Mouse (Mus musculus): ENCODE data around the gene Fam19a3. TPM values are rescaled to one million over a fixed set of nuclear protein-coding genes. Genes with fewer than 3 reads are reported as not detected.

The Fam19a3 gene
- polyA plus RNA-seq, 1 experiment: 0.54 TPM

- Histone ChIP-seq H3K4me1 (replicated peaks; ENCODE audit: control insufficient read depth, insufficient read depth, low read length) (no peaks in the 10 kb centered on the region), H3K27ac (ENCODE audit: control insufficient read depth, insufficient read depth, low read length) (no peak overlapping the region), H3K4me3 (ENCODE audit: control insufficient read depth, insufficient read depth, low read length) (no peak overlapping the region), H3K36me3 (ENCODE audit: control insufficient read depth, insufficient read depth, low read length) (peaks cover 37% of the 10 kb centered on the region), H3K27me3 (ENCODE audit: control insufficient read depth, insufficient read depth, low read length) (no peaks in the 10 kb centered on the region)
- DNase-seq: no peak
- over 99% methylated on average over 10 of the region's 10 CpGs for WGBS
- TF ChIP-seq CTCF (IDR thresholded peaks at IDR 0.05; ENCODE audit: borderline replicate concordance, control insufficient read depth, extremely low read depth, insufficient read depth, low read length, poor library complexity) (no peak), POLR2A (IDR thresholded peaks at IDR 0.05; ENCODE audit: control insufficient read depth, extremely low read depth, insufficient read depth, low read length, poor library complexity) (no peak)
Observed at GRCm38 (mm10) chr3:104804312-104804711, 22.7 kb upstream of the Fam19a3 start.

DNA sequence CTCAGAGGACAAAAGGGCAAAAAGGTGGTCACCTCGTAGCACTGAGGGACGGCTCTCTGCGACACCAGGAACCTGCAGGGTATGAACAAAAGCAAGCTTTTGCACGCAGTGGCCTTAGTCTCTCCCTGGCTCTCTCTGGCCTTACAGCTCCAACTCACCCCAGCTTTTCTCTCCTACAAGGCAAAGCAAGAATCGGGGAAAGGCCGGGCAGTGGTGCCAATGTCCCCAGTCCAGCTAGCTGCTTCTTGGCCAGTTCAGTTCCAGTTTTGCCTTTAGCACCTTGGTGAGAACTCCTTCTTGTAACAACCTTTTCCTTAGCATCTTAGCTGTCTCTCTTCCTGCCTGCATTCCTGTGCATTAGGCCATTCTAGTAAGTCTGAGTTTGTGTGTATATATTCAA is 19.8 kb upstream of the Fam19a3 start:
- 96% methylated on average over 6 of the region's 6 CpGs for WGBS
- TF ChIP-seq POLR2A (IDR thresholded peaks at IDR 0.05; ENCODE audit: control insufficient read depth, extremely low read depth, insufficient read depth, low read length, poor library complexity) (no peak), CTCF (IDR thresholded peaks at IDR 0.05; ENCODE audit: borderline replicate concordance, control insufficient read depth, extremely low read depth, insufficient read depth, low read length, poor library complexity) (no peak)
- Histone ChIP-seq H3K36me3 (ENCODE audit: control insufficient read depth, insufficient read depth, low read length) (peaks cover 42% of the 10 kb centered on the region), H3K4me3 (ENCODE audit: control insufficient read depth, insufficient read depth, low read length) (no peak overlapping the region), H3K4me1 (replicated peaks; ENCODE audit: control insufficient read depth, insufficient read depth, low read length) (no peaks in the 10 kb centered on the region), H3K27me3 (ENCODE audit: control insufficient read depth, insufficient read depth, low read length) (no peaks in the 10 kb centered on the region), H3K27ac (ENCODE audit: control insufficient read depth, insufficient read depth, low read length) (no peak overlapping the region)
- DNase-seq: no peak

DNA sequence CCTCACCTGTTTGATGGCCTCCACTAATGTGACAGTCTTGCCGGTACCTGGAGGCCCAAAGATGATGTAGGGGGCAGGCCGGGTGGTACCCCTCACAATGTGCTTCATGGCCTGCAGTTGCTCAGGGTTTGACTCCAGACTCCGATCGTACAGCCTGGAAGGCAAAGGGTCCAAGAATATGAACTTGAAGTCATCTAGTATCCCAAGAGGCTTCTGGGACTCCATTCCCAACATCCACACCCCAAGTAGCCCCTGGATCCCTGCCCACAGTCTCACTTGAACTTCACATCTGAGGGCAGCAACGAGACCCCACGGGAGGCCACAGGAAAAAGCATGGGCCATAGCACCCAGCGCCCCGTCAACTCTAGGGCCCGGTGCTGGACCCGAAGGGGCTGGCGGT is 19.0 kb upstream of the Fam19a3 start:
- H3K4me3 ChIP-seq (ENCODE audit: control insufficient read depth, insufficient read depth, low read length): no peak overlapping the region
- no peaks in the 10 kb centered on the region for H3K27me3 ChIP-seq (ENCODE audit: control insufficient read depth, insufficient read depth, low read length)
- DNase-seq: no peak
- WGBS: 97% methylated on average over 11 of the region's 11 CpGs
- TF ChIP-seq POLR2A (IDR thresholded peaks at IDR 0.05; ENCODE audit: control insufficient read depth, extremely low read depth, insufficient read depth, low read length, poor library complexity): no peak
- TF ChIP-seq CTCF (IDR thresholded peaks at IDR 0.05; ENCODE audit: borderline replicate concordance, control insufficient read depth, extremely low read depth, insufficient read depth, low read length, poor library complexity): no peak
- H3K27ac ChIP-seq (ENCODE audit: control insufficient read depth, insufficient read depth, low read length): no peak overlapping the region
- H3K36me3 ChIP-seq (ENCODE audit: control insufficient read depth, insufficient read depth, low read length): peaks cover 50% of the 10 kb centered on the region
- no peaks in the 10 kb centered on the region for H3K4me1 ChIP-seq (replicated peaks; ENCODE audit: control insufficient read depth, insufficient read depth, low read length)

- peaks cover 37% of the 10 kb centered on the region for H3K36me3 ChIP-seq (ENCODE audit: control insufficient read depth, insufficient read depth, low read length)
- DNase-seq: no peak
- H3K4me3 ChIP-seq (ENCODE audit: control insufficient read depth, insufficient read depth, low read length): no peak overlapping the region
- no peaks in the 10 kb centered on the region for H3K27me3 ChIP-seq (ENCODE audit: control insufficient read depth, insufficient read depth, low read length)
- WGBS: 90% methylated on average over 15 of the region's 15 CpGs
- H3K27ac ChIP-seq (ENCODE audit: control insufficient read depth, insufficient read depth, low read length): no peak overlapping the region
- H3K4me1 ChIP-seq (replicated peaks; ENCODE audit: control insufficient read depth, insufficient read depth, low read length): no peaks in the 10 kb centered on the region
- TF ChIP-seq CTCF (IDR thresholded peaks at IDR 0.05; ENCODE audit: borderline replicate concordance, control insufficient read depth, extremely low read depth, insufficient read depth, low read length, poor library complexity) (no peak), POLR2A (IDR thresholded peaks at IDR 0.05; ENCODE audit: control insufficient read depth, extremely low read depth, insufficient read depth, low read length, poor library complexity) (no peak)
Observed at GRCm38 (mm10) chr3:104796430-104797082, 14.9 kb upstream of the Fam19a3 start.

DNA sequence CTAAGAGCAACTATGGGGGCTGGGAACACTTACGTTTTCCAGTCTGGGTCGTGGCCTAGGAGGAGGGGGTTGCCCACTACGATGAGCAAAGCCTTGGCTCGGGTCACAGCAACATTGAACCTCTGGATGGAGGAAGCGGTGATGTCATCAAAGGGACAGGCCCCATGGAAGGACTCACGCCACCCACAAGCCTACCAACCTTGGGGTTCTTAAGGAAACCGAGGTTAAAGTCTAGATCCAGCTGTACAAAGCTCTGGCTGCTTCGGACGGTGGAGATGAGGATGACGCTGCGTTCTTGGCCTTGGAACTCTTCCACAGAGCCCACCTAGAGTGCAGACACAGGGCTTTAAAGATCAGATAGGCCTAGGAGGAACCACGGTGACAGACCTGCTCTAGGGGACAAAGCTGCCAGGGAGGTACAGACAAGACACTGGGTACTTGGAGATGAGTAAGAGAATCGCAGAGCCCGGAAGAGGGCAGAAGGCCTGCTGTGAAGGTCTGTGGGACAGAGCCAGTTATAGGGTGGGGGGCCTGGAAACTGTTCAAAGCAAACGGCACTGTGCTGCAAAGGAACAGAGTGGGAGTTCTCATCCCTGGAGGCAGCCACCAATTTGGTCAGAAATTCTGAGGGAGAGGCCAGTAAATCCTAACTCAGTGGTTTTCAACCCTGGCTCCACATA is 14.2 kb upstream of the Fam19a3 start:
- WGBS: 79% methylated on average over 15 of the region's 15 CpGs
- DNase-seq: no peak
- Histone ChIP-seq H3K27me3 (ENCODE audit: control insufficient read depth, insufficient read depth, low read length) (no peaks in the 10 kb centered on the region), H3K4me1 (replicated peaks; ENCODE audit: control insufficient read depth, insufficient read depth, low read length) (no peaks in the 10 kb centered on the region), H3K36me3 (ENCODE audit: control insufficient read depth, insufficient read depth, low read length) (peaks cover 30% of the 10 kb centered on the region), H3K27ac (ENCODE audit: control insufficient read depth, insufficient read depth, low read length) (no peak overlapping the region), H3K4me3 (ENCODE audit: control insufficient read depth, insufficient read depth, low read length) (no peak overlapping the region)
- no peak for TF ChIP-seq CTCF (IDR thresholded peaks at IDR 0.05; ENCODE audit: borderline replicate concordance, control insufficient read depth, extremely low read depth, insufficient read depth, low read length, poor library complexity)
- TF ChIP-seq POLR2A (IDR thresholded peaks at IDR 0.05; ENCODE audit: control insufficient read depth, extremely low read depth, insufficient read depth, low read length, poor library complexity): no peak

DNA sequence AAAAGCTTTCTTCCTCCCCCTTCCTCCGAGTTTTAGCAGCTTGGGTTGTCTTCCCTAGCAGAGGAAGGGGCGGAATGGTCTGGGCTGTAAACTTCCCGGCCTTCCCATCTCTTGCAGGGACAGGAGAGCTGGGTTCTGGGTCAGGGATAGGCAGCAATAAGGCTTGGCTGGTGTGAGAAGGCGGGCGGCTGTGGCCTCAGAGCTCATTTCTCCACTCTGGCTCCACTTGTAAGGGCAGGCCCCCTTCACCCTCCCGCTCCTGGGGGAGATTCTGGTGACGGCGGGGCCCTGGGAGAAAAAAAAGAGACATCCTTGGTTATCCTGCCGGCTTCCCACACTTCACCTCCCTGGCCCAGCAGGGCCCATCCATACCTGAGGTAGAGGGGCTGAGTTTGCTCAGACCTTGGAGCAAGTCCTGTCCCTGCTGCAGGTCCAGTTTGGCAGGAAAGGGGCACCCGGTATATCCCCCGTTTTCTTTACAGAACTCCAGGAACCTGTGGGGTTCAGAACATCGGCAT is 13.4 kb upstream of the Fam19a3 start:
- no peak overlapping the region for H3K4me3 ChIP-seq (ENCODE audit: control insufficient read depth, insufficient read depth, low read length)
- H3K27me3 ChIP-seq (ENCODE audit: control insufficient read depth, insufficient read depth, low read length): no peaks in the 10 kb centered on the region
- 94% methylated on average over 12 of the region's 12 CpGs for WGBS
- H3K27ac ChIP-seq (ENCODE audit: control insufficient read depth, insufficient read depth, low read length): no peak overlapping the region
- no peaks in the 10 kb centered on the region for H3K4me1 ChIP-seq (replicated peaks; ENCODE audit: control insufficient read depth, insufficient read depth, low read length)
- peaks cover 23% of the 10 kb centered on the region for H3K36me3 ChIP-seq (ENCODE audit: control insufficient read depth, insufficient read depth, low read length)
- no peak for DNase-seq
- no peak for TF ChIP-seq CTCF (IDR thresholded peaks at IDR 0.05; ENCODE audit: borderline replicate concordance, control insufficient read depth, extremely low read depth, insufficient read depth, low read length, poor library complexity)
- TF ChIP-seq POLR2A (IDR thresholded peaks at IDR 0.05; ENCODE audit: control insufficient read depth, extremely low read depth, insufficient read depth, low read length, poor library complexity): no peak

Measured in thymus, adult 2 months (tissue).